Mouse (Mus musculus) forebrain, embryonic 13.5 days (tissue): Measurements from ENCODE around the gene Mfap3. TPM values are rescaled to one million over a fixed set of nuclear protein-coding genes. Genes with fewer than 3 reads are reported as not detected.

Experiments used
- ATAC-seq: fragments of 200-750 bp; cut with Nextera tagmentation; 2 replicates; pipeline ENCODE4 v1.8.0; 2017
- H3K27ac ChIP-seq: fragments of 300-500 bp; sonication (generic); 2 replicates; pipeline ENCODE4 v1.5.1; 2015; ENCODE audit warnings: inconsistent platforms, mild to moderate bottlenecking, moderate library complexity
- H3K27me3 ChIP-seq: fragments of 300-500 bp; sonication (generic); 2 replicates; pipeline ENCODE4 v1.6.1; 2015; ENCODE audit warnings: mild to moderate bottlenecking, inconsistent platforms
- H3K36me3 ChIP-seq: fragments of 300-500 bp; sonication (generic); 2 replicates; pipeline ENCODE4 v1.6.1; 2015; ENCODE audit warnings: mild to moderate bottlenecking, inconsistent platforms; ENCODE audit not compliant: poor library complexity, severe bottlenecking
- H3K4me1 ChIP-seq: fragments of 300-500 bp; sonication (generic); 2 replicates; pipeline ENCODE4 v1.6.1; 2015; ENCODE audit warnings: inconsistent platforms
- H3K4me2 ChIP-seq: fragments of 300-500 bp; sonication (generic); 2 replicates; pipeline ENCODE4 v1.6.1; 2015; ENCODE audit warnings: inconsistent platforms, mild to moderate bottlenecking, moderate library complexity
- H3K4me3 ChIP-seq: fragments of 300-500 bp; sonication (generic); 2 replicates; pipeline ENCODE4 v1.5.1; 2015; ENCODE audit warnings: mild to moderate bottlenecking, inconsistent platforms
- H3K9ac ChIP-seq: fragments of 300-500 bp; sonication (generic); 2 replicates; pipeline ENCODE4 v1.6.1; 2015; ENCODE audit warnings: mild to moderate bottlenecking, inconsistent platforms
- H3K9me3 ChIP-seq: fragments of 300-500 bp; sonication (generic); replicated peaks from 2 replicates; pipeline ENCODE4 v1.6.1; 2016; ENCODE audit warnings: inconsistent platforms
- WGBS: fragments of 180-500 bp; shearing (Covaris S2); methylation state at CpG from one replicate; pipeline ENCODE4 v1.1.7; 2015; 5-methylcytosine and 5-hydroxymethylcytosine counted together
- polyA plus RNA-seq: library from polyadenylated mRNA; unstranded; fragments of >200 nt; fragmentation: Nextera tagmentation; extraction: Ambion mirVana; gene quantifications from 2 replicates; pipeline ENCODE4 v1.2.1, GENCODE M21; 2015

The Mfap3 gene
- polyA plus RNA-seq, 1 experiment from 2014 or later: 62.6 TPM

DNA sequence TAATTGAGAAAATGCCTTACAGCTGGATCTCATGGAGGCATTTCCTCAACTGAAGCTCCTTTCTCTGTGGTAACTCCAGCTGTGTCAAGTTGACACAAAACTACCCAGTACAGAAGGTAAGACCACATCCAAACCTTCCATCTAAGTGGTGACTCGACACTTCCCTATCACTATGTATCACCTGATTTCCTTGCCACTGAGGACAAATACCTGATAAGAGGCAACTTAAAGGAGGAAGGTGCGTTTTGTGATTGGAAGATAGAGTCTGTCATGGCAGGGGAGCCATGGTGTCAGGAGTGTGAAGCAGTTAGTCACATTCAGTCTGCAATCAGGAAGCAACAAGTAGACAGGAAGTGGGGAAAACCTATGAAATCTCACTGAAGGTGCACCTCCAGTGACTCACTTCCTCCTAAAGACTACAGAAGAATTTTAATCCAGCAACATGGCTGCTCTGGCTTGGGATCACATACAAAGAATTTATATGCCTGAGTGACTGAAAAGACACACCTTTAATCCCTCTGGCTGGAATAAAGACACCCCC is 50.6 kb downstream of the Mfap3 start:
- no peak for ATAC-seq
- no peaks in the 10 kb centered on the region for H3K36me3 ChIP-seq
- H3K4me1 ChIP-seq: peaks cover 26% of the 10 kb centered on the region
- H3K27ac ChIP-seq: no peak overlapping the region
- H3K9ac ChIP-seq: no peak overlapping the region
- H3K9me3 ChIP-seq: no peaks in the 10 kb centered on the region
- no peak overlapping the region for H3K4me3 ChIP-seq
- H3K27me3 ChIP-seq: 0 out of 2 replicates have a peak, but pooled peaks cover 5% of the 10 kb centered on the region
- H3K4me2 ChIP-seq: no peak overlapping the region
- WGBS: 90% methylated on average over 2 of the region's 2 CpGs

DNA sequence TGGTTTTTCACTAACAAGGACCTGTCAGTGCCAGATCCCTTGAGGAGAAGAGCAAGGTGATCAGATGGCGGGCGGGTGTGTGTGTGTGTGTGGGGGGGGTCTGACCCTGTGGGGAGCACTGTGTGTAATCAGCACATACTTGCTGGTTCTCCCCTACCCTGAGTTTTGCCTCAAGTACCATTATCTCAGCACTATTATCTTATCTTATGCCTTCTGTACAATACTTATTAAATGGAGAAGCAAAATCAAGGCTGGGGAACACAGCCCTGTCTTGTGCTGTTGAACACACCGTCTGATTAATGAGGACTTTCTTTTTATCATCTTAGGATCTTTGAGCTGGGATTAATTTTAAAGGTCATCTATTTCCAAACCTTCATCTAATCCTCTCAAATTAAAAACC is 52.6 kb downstream of the Mfap3 start:
- Histone ChIP-seq H3K36me3 (no peaks in the 10 kb centered on the region), H3K4me3 (no peak overlapping the region), H3K27me3 (0 out of 2 replicates have a peak, but pooled peaks cover 3% of the 10 kb centered on the region), H3K4me1 (peaks cover 23% of the 10 kb centered on the region), H3K4me2 (no peak overlapping the region), H3K27ac (no peak overlapping the region), H3K9me3 (no peaks in the 10 kb centered on the region), H3K9ac (no peak overlapping the region)
- no peak for ATAC-seq
- 71% methylated on average over 3 of the region's 3 CpGs for WGBS

DNA sequence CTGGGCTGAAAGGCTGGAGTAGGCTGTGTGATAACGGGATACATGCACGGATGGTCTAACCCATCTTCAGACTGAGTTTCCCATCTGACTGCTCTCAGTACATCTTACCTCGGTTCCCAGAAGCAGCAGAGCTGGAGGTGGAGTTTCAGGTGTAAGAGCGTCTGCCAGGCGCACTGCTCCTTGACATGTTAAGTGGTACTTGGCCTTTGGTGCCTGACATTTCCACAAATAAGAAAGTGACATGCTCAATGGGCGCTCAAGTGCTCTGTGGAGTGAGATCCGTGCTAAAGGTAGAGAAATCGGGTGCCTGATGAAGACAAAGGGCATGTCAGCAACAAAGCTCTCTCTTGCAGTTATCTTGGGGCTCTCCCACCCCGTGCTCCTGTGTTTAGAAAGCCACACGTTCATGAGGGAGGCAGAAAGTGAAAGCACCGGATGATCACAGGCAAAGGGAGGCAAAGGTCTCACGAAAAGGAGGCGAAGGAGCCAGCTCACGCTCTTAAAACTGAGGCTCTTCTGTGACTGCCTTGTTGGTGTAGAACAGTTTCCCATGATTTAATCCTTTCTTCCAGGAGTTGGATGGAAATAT is 55.3 kb downstream of the Mfap3 start:
- no peaks in the 10 kb centered on the region for H3K36me3 ChIP-seq
- no peak overlapping the region for H3K4me2 ChIP-seq
- H3K9me3 ChIP-seq: no peaks in the 10 kb centered on the region
- no peak overlapping the region for H3K9ac ChIP-seq
- WGBS: 51% methylated on average over 14 of the region's 14 CpGs
- 0 out of 2 replicates have a peak, but pooled peaks cover 3% of the 10 kb centered on the region for H3K27me3 ChIP-seq
- H3K4me3 ChIP-seq: no peak overlapping the region
- peak; percentile 48 for ATAC-seq
- H3K4me1 ChIP-seq: peaks cover 19% of the 10 kb centered on the region
- H3K27ac ChIP-seq: no peak overlapping the region; the same call in 1 of the 2 replicates

DNA sequence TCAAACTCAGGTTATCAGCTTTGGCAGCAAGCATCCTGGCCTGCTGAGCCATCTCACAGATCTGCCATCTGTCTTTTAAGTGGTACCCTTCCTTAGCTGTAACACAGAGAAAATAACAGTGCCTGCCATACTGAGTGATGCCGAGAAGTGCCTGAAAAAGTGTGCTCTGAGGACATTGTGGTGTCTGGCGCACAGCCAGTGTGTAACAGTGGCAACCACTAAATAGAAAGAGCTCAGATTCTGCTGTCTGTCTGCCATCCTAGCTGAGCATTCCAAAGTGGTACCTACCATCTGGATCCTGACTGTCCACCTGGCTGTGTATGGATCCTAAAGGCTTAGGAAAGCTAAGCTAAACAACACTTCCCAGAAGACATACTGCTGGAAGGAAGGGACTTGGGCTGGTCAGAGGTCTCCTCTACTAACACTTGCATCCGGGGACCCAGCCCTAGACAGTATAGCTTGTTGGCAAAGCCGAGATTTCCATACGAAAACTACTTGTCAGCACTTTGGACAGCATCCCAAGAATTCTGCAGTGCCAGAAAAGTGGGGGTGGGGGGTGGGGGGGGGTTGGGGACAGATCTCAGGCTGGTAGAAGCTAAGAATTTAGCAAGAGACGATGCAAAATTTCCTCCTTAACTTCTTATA is 58.5 kb downstream of the Mfap3 start:
- Histone ChIP-seq H3K4me2 (no peak overlapping the region), H3K4me1 (peaks cover 19% of the 10 kb centered on the region), H3K9ac (no peak overlapping the region), H3K27ac (no peak overlapping the region; the same call in 1 of the 2 replicates), H3K36me3 (no peaks in the 10 kb centered on the region), H3K27me3 (0 out of 2 replicates have a peak, but pooled peaks cover 10% of the 10 kb centered on the region), H3K9me3 (no peaks in the 10 kb centered on the region), H3K4me3 (no peak overlapping the region)
- 59% methylated on average over 6 of the region's 6 CpGs for WGBS
- peak; percentile 87 for ATAC-seq

DNA sequence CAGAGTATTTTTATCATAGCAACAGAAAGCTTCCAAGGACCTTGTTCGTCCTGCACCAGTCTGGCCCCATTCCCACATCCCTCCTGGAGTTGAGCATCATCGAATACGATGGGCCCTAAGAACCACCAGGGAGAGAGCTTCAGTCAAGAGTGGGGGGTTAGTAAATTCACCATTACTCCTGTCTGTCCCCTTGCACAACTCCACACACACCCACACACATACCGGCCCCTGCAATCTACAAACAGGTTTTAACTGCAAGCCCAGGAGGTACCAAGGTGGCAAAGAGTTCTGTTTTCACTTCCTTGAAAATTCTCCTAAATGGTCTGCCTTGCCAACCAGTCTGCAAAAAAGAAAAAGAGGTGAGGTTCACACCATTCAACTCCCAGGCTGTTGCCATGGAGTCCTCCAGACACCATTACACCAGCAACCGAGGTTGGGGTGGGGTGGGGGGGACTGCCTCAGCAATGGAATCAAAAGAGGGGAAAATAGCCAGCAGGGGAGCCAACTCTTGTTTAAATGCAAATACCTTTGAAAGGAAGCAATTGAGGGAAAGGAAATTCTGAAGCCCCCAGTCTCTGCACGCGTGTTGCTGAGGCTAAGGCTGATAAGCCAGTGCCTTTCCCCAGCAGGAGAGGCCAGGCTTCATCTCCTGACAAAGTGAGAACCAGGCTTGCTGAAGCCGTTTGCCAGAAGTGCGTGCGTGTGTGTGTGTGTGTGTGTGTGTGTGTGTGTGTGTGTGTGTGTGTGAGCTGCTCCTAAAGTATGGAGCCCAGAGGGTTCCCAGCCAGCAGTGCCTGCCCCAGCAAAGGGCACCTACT is 64.6 kb downstream of the Mfap3 start:
- WGBS: 5% methylated on average over 10 of the region's 10 CpGs

More for the DNA sequence above, 64.6 kb downstream of the Mfap3 start:
- Histone ChIP-seq H3K4me3 (no peak overlapping the region), H3K4me1 (peaks cover 31% of the 10 kb centered on the region), H3K27me3 (peaks cover 25% of the 10 kb centered on the region; the same call in 1 of the 2 replicates), H3K4me2 (peak overlapping the region; percentile 34), H3K36me3 (no peaks in the 10 kb centered on the region), H3K27ac (peak overlapping the region; percentile 69), H3K9me3 (no peaks in the 10 kb centered on the region), H3K9ac (no peak overlapping the region)
- ATAC-seq: peak; percentile 91

Other genes starting within 250 kb of the Mfap3 start
- 92.9 TPM in 2 replicates for gene Fam114a2, start within 50 bp of the Mfap3 start, polyA plus RNA-seq
- 10.4 and 10.7 TPM in 2 replicates for gene Galnt10, start 126.8 kb downstream of the Mfap3 start, polyA plus RNA-seq